Mouse (Mus musculus): ENCODE measurements around the gene Ifna7. TPM values are rescaled to one million over a fixed set of nuclear protein-coding genes. Genes with fewer than 3 reads are reported as not detected.
"Not testable (repeated sequence)": the region's sequence is repeated elsewhere in the genome, so short reads cannot be mapped to it uniquely, and the experiment has no call there.

Gene Ifna7
- not detected in 2 replicates for polyA plus RNA-seq (2015; fragmentation: Nextera tagmentation; extraction: Ambion mirVana)

GRCm38 (mm10) chr4:88815928-88816327 lies at the start of gene Ifna7:
Ifna7 (plus strand) TSS chr4:88816228.
- no peaks in the 10 kb centered on the region for H3K36me3 ChIP-seq (ENCODE audit: control insufficient read depth, insufficient read depth, low read length)
- H3K4me1 ChIP-seq (ENCODE audit: control insufficient read depth, insufficient read depth, low read depth, low read length), result no peaks in the 10 kb centered on the region
- WGBS, result 67% methylated on average over 3 of the region's 3 CpGs
- no peaks in the 10 kb centered on the region for H3K27me3 ChIP-seq (replicated peaks; ENCODE audit: control insufficient read depth, insufficient read depth, low read length)
- H3K4me2 ChIP-seq (ENCODE audit: low read length), result no peak within 1 kb of the TSS
- no peak for ATAC-seq
- H3K9ac ChIP-seq (ENCODE audit: low read depth, low read length), result no peak within 1 kb of the TSS
- H3K9me3 ChIP-seq (ENCODE audit: control insufficient read depth, low read length), result no peaks in the 10 kb centered on the region
- H3K4me3 ChIP-seq (ENCODE audit: low read length), result no peak within 1 kb of the TSS
- no peak within 1 kb of the TSS for H3K27ac ChIP-seq (ENCODE audit: low read depth, low read length)

GRCm38 (mm10) chr4:88773534-88773933 lies 42.5 kb upstream of the Ifna7 start, which contains the start of gene Gm13290:
Gm13290 (plus strand) TSS chr4:88773834.
- H3K27ac ChIP-seq (ENCODE audit: low read depth, low read length); H3K36me3 ChIP-seq (ENCODE audit: control insufficient read depth, insufficient read depth, low read length); ATAC-seq; H3K27me3 ChIP-seq (replicated peaks; ENCODE audit: control insufficient read depth, insufficient read depth, low read length); H3K9me3 ChIP-seq (ENCODE audit: control insufficient read depth, low read length); H3K9ac ChIP-seq (ENCODE audit: low read depth, low read length); H3K4me1 ChIP-seq (ENCODE audit: control insufficient read depth, insufficient read depth, low read depth, low read length); H3K4me2 ChIP-seq (ENCODE audit: low read length); H3K4me3 ChIP-seq (ENCODE audit: low read length): not testable (repeated sequence)
- WGBS, result no CpG with 5 or more reads among the region's 32 CpGs

- not testable (repeated sequence) for H3K4me2 ChIP-seq (ENCODE audit: low read length); H3K9ac ChIP-seq (ENCODE audit: low read depth, low read length); H3K27me3 ChIP-seq (replicated peaks; ENCODE audit: control insufficient read depth, insufficient read depth, low read length); H3K4me1 ChIP-seq (ENCODE audit: control insufficient read depth, insufficient read depth, low read depth, low read length); H3K4me3 ChIP-seq (ENCODE audit: low read length); H3K9me3 ChIP-seq (ENCODE audit: control insufficient read depth, low read length); ATAC-seq; H3K36me3 ChIP-seq (ENCODE audit: control insufficient read depth, insufficient read depth, low read length); H3K27ac ChIP-seq (ENCODE audit: low read depth, low read length)
- WGBS, result no CpG with 5 or more reads among the region's 29 CpGs
Observed at GRCm38 (mm10) chr4:88776622-88777021, 39.4 kb upstream of the Ifna7 start, which contains the start of gene Gm13289. Gm13289 (plus strand) TSS chr4:88776922.

- WGBS, result no CpG with 5 or more reads among the region's 29 CpGs
- H3K4me2 ChIP-seq (ENCODE audit: low read length); H3K4me1 ChIP-seq (ENCODE audit: control insufficient read depth, insufficient read depth, low read depth, low read length); H3K4me3 ChIP-seq (ENCODE audit: low read length); ATAC-seq; H3K9me3 ChIP-seq (ENCODE audit: control insufficient read depth, low read length); H3K9ac ChIP-seq (ENCODE audit: low read depth, low read length); H3K36me3 ChIP-seq (ENCODE audit: control insufficient read depth, insufficient read depth, low read length); H3K27me3 ChIP-seq (replicated peaks; ENCODE audit: control insufficient read depth, insufficient read depth, low read length); H3K27ac ChIP-seq (ENCODE audit: low read depth, low read length): not testable (repeated sequence)
Observed at GRCm38 (mm10) chr4:88779550-88779949, 36.5 kb upstream of the Ifna7 start, which contains the start of gene Gm13272. Gm13272 (plus strand) TSS chr4:88779850.

- H3K4me1 ChIP-seq (ENCODE audit: control insufficient read depth, insufficient read depth, low read depth, low read length); H3K4me3 ChIP-seq (ENCODE audit: low read length); H3K4me2 ChIP-seq (ENCODE audit: low read length); H3K27ac ChIP-seq (ENCODE audit: low read depth, low read length); H3K9me3 ChIP-seq (ENCODE audit: control insufficient read depth, low read length); ATAC-seq; H3K36me3 ChIP-seq (ENCODE audit: control insufficient read depth, insufficient read depth, low read length); H3K27me3 ChIP-seq (replicated peaks; ENCODE audit: control insufficient read depth, insufficient read depth, low read length); H3K9ac ChIP-seq (ENCODE audit: low read depth, low read length): not testable (repeated sequence)
- WGBS, result 48% methylated on average over 15 of the region's 18 CpGs
Observed at GRCm38 (mm10) chr4:88780320-88780719, 35.7 kb upstream of the Ifna7 start.

- H3K9ac ChIP-seq (ENCODE audit: low read depth, low read length); H3K4me1 ChIP-seq (ENCODE audit: control insufficient read depth, insufficient read depth, low read depth, low read length); ATAC-seq; H3K27ac ChIP-seq (ENCODE audit: low read depth, low read length); H3K36me3 ChIP-seq (ENCODE audit: control insufficient read depth, insufficient read depth, low read length); H3K9me3 ChIP-seq (ENCODE audit: control insufficient read depth, low read length); H3K27me3 ChIP-seq (replicated peaks; ENCODE audit: control insufficient read depth, insufficient read depth, low read length); H3K4me3 ChIP-seq (ENCODE audit: low read length): not testable (repeated sequence)
- peak within 1 kb of the TSS; percentile 42; the same call in 1 of the 2 replicates for H3K4me2 ChIP-seq (ENCODE audit: low read length)
- 14% methylated on average over 2 of the region's 7 CpGs for WGBS
Observed at GRCm38 (mm10) chr4:88781831-88782230, 34.2 kb upstream of the Ifna7 start, which contains the start of gene Ifnz. Ifnz (plus strand) TSS chr4:88782131.

GRCm38 (mm10) chr4:88782335-88782734 lies 33.7 kb upstream of the Ifna7 start:
- H3K9ac ChIP-seq (ENCODE audit: low read depth, low read length); H3K9me3 ChIP-seq (ENCODE audit: control insufficient read depth, low read length); H3K4me1 ChIP-seq (ENCODE audit: control insufficient read depth, insufficient read depth, low read depth, low read length); H3K27me3 ChIP-seq (replicated peaks; ENCODE audit: control insufficient read depth, insufficient read depth, low read length); H3K27ac ChIP-seq (ENCODE audit: low read depth, low read length); H3K4me3 ChIP-seq (ENCODE audit: low read length); ATAC-seq; H3K36me3 ChIP-seq (ENCODE audit: control insufficient read depth, insufficient read depth, low read length): not testable (repeated sequence)
- peak overlapping the region; percentile 42; the same call in 1 of the 2 replicates for H3K4me2 ChIP-seq (ENCODE audit: low read length)
- 0% methylated on average over 4 of the region's 31 CpGs for WGBS

GRCm38 (mm10) chr4:88785409-88785808 lies 30.6 kb upstream of the Ifna7 start, which contains the start of gene Gm13276:
Gm13276 (plus strand) TSS chr4:88785709.
- H3K27me3 ChIP-seq (replicated peaks; ENCODE audit: control insufficient read depth, insufficient read depth, low read length); H3K36me3 ChIP-seq (ENCODE audit: control insufficient read depth, insufficient read depth, low read length); H3K4me3 ChIP-seq (ENCODE audit: low read length); ATAC-seq; H3K27ac ChIP-seq (ENCODE audit: low read depth, low read length); H3K4me1 ChIP-seq (ENCODE audit: control insufficient read depth, insufficient read depth, low read depth, low read length); H3K9me3 ChIP-seq (ENCODE audit: control insufficient read depth, low read length); H3K9ac ChIP-seq (ENCODE audit: low read depth, low read length); H3K4me2 ChIP-seq (ENCODE audit: low read length): not testable (repeated sequence)
- no CpG with 5 or more reads among the region's 27 CpGs for WGBS

- 0% methylated on average over 1 of the region's 28 CpGs for WGBS
- H3K4me2 ChIP-seq (ENCODE audit: low read length); ATAC-seq; H3K9ac ChIP-seq (ENCODE audit: low read depth, low read length); H3K4me3 ChIP-seq (ENCODE audit: low read length); H3K27ac ChIP-seq (ENCODE audit: low read depth, low read length); H3K4me1 ChIP-seq (ENCODE audit: control insufficient read depth, insufficient read depth, low read depth, low read length); H3K9me3 ChIP-seq (ENCODE audit: control insufficient read depth, low read length); H3K27me3 ChIP-seq (replicated peaks; ENCODE audit: control insufficient read depth, insufficient read depth, low read length); H3K36me3 ChIP-seq (ENCODE audit: control insufficient read depth, insufficient read depth, low read length): not testable (repeated sequence)
Observed at GRCm38 (mm10) chr4:88788402-88788801, 27.6 kb upstream of the Ifna7 start, which contains the start of gene Gm13277. Gm13277 (plus strand) TSS chr4:88788632.
